Mouse (Mus musculus): Measurements from ENCODE around the gene Gpn2.

Gpn2 gene

DNA sequence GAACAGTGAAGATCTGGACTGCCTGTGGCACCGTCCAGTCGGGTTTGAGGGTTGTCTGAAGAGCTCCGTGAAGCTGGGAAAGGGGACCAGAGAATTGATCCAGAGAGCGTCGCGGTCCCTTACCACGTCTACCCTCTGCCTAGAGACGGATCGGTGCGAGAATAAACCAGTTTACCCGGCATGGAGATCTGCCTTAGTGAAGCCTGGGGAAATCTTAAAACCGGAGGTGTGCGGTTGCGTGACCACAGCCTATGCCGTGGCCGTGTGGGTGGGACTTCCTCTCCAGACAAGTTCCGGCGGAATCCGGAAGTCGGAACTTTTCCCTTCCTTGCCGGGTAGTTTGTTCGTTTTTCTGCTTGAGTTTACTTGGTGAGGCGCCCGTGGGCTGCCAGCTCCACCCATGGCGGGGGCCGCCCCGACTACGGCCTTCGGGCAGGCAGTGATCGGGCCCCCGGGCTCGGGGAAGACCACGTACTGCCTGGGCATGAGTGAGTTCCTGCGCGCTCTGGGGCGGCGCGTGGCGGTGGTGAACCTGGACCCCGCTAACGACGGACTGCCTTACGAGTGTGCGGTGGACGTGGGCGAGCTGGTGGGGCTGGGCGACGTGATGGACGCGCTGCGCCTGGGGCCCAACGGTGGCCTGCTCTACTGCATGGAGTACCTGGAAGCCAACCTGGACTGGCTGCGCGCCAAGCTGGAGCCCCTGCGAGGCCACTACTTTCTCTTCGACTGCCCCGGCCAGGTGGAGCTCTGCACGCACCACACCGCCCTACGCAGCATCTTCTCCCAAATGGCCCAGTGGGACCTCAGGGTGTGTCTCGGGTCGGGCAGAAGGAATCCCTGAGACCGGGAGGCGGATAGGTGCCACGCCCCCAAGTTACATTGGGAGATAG is at the start of gene Gpn2:
Gene Gpn2 (plus strand): TSS at position 304 of the 893 bp plus-strand sequence.
- DNase-seq (ENCODE audit: low read depth), result peak; percentile 91

DNA sequence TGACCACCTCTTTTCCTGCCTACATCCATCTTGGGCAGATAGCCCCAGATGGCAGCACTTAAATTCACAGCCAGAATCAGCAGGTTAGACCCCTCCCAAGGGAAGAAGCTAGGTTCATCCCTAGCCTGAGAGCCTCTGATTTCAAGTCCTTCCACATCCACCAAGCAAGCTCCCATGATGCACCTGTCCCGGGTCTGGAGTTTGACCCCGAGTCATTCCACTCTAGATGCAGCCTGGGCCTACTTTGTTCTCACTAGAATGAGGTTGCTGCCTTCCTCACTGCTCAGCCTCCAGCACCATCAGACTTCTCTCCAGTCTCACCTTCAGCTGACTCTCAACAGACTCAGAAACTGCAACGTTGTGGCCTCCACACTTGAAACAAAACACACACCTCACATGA is 48.1 kb upstream of the Gpn2 start:
- no peak for DNase-seq (ENCODE audit: low read depth)

DNA sequence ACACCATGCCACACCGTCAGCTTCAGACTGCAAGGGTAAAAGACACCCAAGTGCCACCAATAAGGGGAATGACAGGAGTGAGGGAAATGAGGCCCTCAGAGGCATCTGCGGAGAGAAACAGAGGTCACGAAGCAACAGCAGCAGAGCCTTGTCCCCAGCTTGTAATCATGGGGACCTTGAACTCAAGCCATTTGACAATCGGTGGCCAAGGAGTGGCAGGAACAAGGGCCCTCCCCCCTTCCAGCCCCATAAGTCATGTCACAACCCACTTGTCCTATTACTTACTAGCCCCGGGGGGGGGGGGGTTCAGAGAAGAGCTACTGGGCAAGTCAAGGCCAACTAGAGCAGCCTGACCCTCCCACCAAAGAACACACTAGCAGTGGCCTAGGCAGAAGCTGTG is 47.5 kb upstream of the Gpn2 start:
- no peak for DNase-seq (ENCODE audit: low read depth)

DNA sequence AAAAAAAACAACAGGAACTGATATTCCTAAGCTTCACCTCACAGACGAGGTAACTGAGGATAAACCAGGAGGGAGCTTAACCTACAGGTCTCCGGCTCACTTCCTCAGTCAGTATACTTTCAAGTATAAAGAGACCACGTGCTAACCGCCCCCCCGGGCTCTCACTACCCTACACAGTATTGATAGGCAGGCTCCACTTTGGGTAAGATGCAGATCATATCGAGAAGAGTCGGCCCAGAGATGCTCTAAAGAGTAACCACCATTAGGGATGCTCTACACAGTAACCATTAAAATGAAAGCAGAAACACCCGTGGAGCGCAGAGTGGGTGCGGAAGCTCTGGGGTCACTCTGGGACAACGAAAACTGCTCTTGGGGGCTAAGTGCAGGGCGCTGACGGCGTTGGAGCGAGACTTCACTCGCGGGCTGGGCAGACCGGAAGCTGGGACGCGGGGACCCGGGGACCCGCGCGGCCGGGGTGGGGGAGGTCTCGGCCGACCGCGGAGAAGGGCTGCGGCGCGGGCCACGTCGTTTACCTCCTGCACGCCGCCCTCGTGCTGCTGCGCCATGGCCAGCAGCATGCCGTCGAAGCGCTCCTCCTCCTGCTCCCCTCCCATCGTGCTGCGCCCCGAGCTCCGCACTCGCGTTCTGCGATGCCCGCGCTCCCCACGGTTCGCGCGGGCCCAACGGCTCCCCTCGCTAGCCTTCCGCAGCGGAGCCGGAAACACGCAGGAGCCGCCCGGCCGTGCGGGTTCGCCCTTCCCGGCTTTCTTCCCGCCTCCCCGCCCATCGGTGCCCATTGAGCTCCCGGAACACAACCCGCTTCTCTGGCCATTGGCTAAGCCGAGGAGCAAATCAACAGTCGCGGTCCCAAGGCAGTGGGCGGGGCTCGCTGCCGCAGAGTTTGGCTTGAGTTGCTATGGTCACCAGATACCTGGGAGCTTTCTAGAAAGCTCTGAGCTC is 38.6 kb upstream of the Gpn2 start, which contains the start of gene Nudc:
Gene Nudc (minus strand): TSS at position 725 of the 960 bp plus-strand sequence.
- DNase-seq (ENCODE audit: low read depth), result peak; percentile 93

DNA sequence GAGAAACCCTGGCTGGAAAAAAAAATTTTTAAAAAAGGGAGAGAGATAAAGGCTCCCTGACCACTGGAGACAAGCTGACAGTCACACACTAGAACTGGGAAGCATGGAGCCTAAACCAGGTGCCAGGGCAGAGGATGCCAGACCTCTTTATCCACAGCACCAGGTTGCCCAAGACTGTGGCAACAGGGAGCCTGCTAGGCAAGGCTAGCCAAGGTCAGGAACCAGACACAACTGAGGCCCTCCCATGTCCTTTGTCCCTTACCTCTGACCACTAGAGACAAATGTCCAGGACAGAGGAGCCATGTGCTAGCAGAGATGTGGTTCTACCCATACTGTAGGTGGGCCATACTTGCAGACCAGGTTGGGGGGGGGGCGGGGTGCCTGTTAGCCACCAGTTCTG is 32.1 kb upstream of the Gpn2 start:
- no peak for DNase-seq (ENCODE audit: low read depth)

DNA sequence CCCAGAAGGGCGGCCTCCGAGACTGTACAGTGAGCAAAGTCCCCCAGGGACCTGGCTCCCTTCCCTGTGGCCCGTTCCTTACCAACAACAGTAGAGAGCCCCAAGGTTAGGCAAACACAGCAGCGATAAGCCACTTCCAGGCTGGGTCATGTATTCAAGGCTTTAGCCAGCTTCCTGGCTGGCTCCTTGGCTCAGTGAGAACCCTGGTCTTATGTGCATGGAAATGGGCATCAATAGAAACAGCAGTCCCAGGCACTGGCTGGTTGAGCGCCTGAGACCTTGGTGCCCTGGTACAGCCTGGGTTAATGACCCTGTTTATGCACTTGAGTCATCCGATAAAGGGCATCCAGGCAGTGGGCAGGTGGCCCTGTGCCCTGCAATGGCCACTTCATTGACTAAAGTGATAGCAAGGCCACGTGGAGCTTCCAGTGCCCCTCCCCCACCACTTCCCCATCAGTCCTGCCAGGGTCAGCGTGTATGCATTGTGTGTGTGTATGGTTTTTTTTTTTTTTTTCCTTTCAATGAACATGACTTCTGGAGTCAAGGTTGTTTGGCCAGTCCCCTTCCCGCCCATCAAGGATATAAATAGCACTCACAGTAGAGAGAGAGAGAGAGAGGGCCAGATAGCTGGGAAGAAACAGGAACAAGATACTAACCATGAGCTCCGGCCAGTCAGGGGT is 31.3 kb upstream of the Gpn2 start, which contains the start of gene Nr0b2:
Gene Nr0b2 (plus strand): TSS at position 609 of the 680 bp plus-strand sequence.
- DNase-seq (ENCODE audit: low read depth), result peak; percentile 88

DNA sequence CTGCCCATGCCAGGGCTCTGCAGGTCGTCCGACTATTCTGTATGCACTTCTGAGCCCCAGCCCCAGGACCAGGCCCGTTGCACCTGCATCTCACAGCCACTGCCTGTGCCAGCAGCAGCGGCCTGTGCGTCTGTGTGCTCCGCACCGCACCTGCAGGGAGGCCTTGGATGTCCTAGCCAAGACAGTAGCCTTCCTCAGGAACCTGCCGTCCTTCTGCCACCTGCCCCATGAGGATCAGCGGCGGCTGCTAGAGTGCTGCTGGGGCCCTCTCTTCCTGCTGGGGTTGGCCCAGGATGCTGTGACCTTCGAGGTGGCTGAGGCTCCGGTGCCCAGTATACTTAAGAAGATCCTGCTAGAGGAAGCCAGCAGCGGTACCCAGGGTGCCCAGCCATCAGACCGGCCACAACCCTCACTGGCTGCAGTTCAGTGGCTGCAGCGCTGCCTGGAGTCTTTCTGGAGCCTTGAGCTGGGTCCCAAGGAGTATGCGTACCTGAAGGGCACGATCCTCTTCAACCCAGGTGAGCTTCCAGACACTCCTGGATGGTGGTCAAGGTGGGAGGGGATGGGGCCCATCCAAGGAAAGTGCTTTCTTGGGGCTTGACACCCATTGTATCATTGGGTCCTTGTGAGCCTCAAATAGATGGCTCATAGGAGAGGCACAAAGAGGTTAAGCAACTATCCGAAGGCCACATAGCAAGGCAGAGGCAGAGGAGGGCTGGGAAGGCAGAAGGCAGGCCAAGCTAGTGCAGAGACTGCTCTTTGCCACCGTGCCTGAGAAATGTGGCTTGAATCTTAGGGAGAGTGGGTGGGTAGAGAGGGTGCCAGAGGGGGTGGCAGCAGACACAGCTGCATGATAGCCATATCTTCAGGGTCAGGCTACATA is 30.5 kb upstream of the Gpn2 start:
- no peak for DNase-seq (ENCODE audit: low read depth)

DNA sequence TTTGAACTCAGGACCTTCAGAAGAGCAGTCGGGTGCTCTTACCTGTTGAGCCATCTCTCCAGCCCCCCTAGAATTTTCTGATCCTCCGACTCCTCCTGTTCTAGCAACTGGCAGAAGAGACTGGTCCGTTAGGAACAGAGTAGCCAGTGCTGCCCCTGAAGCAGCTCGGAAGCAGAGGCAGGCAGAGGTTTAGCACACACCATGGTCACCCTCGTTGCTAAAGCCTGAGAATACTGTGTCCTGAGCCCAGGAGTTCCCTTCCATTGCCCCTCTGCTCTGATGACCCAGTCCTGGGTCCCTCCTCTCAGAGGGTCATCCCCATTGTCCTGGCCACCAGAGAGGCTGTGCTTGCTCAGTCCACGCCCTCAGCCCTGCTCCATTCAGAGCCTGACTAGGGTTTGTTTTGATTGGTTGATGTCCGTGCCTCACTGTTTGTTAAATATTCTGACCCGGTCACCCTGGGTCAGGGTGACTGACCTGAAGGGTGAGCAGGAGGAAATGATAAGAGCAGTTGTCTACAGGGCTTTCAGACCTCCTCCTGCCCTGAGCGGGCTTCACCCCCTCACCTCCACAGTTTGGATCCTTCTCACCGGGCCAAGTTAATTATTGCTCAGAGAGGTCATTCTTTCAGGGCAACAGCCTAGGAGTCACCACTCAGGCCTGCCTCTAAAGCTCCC is 27.0 kb upstream of the Gpn2 start:
- DNase-seq (ENCODE audit: low read depth), result no peak

DNA sequence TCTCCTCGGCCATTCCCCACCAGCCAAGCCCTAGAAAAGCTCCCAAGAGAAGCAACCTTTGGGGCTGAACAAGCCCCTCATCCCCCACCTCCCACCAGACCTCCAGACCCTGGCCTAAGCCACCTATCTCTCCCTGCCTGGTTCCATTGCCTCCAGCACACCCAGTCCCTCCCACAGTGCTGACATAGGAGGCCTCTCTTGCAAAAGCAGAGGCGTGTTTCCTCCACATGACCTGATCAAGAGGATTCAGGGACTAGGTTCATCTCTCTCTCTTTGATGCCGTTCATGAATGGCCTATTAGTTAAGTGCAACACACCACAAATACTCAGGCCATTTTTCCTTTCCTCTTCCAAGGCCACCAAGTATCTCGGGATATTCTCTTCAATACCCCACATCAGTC is 24.3 kb upstream of the Gpn2 start:
- DNase-seq (ENCODE audit: low read depth), result peak; percentile 30

DNA sequence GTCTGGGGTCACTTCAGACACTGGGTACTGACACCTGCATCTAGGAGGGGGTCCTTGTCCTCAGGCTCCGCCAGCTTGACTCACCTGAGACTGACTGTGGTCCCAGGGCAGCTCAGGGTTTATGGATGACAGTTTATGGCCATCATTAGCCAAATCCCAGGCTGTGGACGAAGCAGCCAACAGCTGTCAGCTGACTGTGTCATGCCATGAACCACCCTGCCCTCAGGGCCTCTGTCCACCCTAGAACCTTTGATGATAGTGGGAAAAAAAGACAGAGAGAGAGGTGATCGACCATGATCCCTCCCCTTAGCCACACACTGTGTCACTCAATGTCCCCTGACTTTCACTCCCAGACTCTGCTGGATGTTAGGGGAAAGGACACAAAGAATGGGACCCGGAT is 22.5 kb upstream of the Gpn2 start:
- no peak for DNase-seq (ENCODE audit: low read depth)

DNA sequence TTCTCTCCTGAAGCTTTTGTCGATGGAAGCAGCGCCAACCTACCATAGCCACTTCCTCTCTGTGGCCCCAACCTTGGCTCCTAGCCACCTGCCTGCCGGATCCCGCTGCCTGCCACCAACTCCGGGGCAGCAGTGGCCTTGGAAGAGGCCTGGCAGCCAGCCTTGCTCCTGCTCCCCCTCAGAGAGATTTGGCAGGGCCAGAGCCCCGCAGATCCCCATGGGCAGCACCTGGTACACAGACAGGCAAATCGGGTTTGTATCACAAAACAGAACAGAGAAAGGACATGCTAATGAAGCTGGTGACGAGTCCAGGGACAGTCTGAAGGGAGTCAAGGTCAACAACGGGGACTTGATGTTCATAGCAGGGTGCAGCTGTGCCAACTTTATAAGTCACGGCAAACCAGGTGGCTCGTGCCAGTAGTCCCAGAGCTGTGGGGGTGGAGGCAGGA is 21.0 kb upstream of the Gpn2 start:
- DNase-seq (ENCODE audit: low read depth), result peak; percentile 91

DNA sequence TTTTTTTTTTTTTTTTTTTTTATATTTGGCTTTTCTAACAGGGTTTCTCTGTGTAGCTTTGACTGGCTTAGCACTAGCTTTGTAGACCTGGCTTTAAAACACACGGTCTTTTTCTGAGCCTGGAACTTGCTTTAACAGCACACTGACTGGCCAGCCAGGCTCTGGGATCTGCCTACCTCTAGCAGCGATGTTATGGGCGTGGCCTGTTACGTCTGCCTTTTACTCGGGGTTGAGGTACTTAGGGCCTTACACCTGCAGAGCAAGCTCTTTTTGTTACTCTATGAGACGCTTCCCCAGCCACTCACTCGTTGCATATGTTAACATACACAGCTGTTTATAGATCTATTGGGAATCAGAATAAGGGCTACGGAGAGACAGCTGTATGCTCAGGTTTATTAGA is 16.9 kb upstream of the Gpn2 start:
- no peak for DNase-seq (ENCODE audit: low read depth)

DNA sequence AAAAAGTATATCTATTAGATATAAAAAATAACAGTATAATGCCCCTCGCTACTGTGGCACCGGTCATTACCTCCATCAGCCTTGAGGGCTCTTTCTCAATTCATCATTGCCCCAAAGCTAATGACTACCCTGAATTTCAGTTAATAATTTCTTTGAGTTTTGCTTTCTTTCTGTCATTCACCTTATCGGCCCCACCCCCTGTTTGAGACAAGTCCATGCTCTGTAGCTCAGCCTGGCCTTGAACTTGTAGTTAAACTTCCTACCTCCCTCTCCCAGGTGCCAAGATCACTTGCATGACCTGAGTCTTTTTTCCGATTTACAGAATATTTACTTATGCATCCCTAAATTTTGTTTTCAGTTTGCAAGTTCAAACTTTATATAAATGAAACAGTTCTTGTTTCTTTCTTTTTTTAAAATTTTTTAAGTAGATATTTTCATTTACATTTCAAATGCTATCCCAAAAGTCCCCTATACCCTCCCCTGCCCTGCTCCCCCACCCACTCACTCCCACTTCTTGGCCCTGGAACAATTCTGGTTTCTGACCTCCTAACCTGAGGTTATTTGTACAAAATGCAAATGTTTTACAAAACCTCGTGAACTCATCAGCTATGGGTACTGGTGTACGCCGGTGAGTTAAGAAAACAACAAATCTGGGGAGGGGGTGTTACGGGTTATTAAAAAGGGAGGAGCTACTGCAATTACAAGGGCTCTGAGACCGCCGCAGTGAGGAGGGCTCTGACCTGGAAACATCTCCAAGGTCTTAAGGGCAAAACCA is 14.7 kb upstream of the Gpn2 start:
- DNase-seq (ENCODE audit: low read depth), result no peak

DNA sequence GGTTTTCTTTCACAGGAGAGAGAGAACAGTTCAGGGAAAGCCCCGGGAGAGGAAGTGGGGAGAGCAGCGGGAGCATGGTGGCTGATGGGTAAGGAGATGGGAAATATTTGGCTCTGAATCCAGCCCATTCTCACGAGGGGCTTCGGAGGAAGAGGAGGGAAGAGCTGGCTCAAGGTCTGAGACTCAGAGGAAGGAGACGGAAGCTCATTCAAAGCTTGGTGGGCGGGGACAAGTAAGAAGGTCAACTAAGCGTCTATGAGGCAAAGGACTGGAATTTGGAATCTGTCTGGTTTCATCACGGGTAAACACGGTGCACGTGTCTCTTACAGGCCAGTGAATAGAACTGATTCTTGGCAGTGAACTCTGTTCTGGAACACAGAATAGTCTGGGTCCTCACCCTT is 14.1 kb upstream of the Gpn2 start:
- peak; percentile 29 for DNase-seq (ENCODE audit: low read depth)

DNA sequence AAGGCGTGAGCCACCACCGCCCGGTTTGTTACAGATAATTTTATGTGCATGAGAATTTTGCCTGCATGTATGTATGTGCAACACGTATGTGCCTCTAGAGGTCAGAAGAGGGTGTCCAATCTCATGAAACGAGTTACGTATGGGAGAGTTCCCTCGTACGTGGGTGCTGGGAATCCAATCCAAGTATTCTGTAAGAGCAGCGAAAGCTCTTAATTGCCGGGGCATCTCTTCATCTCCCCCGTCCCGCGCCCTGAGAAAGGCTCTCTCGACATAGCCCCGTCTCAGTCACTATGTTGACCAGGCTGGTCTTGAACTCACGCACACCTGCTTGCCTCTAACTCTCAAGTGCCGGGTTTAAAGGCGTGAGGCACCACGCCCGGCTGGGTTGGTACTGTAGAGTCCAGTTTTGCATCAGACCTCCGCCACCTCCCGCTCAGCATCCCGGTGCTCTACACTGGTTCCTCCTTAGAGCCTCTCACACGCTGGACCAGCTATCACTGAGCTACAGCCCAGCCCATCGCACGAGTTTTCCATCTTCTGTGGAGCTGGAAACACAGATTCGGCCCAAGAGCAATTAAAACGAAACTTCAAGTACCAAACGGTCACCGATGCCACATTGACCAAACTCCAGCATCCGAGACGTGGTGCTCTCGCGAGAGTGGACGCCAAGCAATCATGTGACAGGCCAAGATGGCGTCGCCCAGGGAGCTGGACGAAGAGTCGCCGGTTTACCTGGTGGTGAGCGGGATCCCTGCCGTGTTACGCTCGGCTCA is 9.9 kb upstream of the Gpn2 start, which contains the start of gene Gpatch3:
Gene Gpatch3 (plus strand): TSS at position 676 of the 773 bp plus-strand sequence.
- DNase-seq (ENCODE audit: low read depth), result peak; percentile 94

DNA sequence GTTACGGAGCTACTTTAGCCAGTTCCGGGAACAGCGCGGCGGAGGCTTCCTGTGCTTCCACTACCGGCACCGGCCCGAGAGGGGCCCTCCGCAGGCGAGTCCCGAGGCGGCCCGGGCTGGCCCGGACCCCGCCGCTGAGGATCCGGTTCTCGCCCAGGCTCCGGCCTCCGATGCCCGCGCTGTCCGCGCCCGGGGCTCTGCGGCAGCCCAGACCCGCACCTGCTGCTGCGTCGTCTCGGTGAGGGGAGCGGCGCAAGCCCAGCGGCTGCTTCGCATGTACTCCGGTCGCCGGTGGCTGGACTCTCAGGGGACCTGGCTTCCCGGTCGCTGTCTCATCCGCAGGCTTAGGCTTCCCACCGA is 9.3 kb upstream of the Gpn2 start:
- DNase-seq (ENCODE audit: low read depth), result no peak

DNA sequence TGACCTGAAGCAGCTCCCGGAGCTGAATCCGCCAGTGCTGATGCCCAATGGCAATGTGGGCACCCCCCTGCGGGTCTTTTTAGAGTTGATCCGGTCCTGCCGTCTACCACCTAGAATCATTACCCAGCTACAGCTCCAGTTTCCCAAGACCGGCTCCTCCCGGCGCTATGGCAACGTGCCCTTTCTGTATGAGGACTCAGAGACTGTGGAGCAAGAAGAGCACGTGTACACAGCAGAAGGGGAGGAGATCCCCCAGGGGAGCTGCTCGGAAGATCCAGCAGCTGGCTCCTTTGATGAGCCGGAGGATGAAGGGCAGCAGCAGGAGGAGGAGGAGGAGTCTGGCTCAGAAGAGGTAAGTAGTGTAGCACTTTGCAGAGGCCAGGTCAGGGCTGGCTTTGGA is 6.2 kb upstream of the Gpn2 start:
- DNase-seq (ENCODE audit: low read depth), result no peak

DNA sequence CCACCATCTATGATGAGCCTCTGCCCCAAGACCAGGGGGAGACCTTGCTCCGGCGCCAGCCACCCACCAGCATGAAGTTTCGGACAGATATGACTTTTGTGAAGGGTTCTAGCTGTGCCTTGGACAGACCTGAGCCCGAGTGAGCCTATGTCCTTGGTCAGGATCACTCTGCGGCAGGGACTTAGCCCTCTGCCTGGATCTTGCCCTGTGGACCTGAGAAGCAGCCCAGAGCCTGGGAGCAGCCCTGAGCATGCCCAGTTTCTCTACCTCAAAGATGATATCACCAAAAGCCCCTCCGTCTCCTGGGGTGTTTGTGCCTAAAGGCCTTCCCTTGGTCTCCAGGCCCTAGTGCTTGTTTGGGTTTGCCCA is 488 bp upstream of the Gpn2 start:
- no peak for DNase-seq (ENCODE audit: low read depth)

DNA sequence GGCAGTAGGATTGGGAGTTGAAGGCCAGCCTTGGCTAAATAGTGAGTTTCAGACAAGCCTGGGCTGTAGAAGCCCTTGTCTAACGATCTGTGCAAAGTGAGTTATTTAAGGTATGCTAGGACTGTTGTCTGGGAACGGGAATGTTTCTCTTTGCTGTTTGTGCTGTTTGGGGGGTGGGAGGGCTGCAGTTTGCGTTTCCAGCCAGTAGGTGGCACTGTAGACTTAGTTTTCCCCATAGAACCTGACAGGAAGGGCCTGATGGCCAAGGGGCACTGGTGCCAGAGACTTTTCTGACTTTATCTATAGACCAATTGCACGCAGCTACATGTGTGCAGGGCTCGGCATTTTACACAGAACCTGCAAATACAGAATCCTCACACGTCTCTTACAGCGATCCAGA is 8.4 kb downstream of the Gpn2 start:
- peak; percentile 78 for DNase-seq (ENCODE audit: low read depth)

Measured in 416B (cell line).